Mouse (Mus musculus) cerebellum, postnatal 4 days (tissue): ENCODE results near the gene Sytl1.

ENCODE experiments used
- DNase-seq, 2 experiments: peaks; one replicate each; pipeline ENCODE4 v3.0.0; 2022; ENCODE audit warnings: low spot score in 2 of 2, mixed read lengths in 1 of 2

Gene Sytl1

DNA sequence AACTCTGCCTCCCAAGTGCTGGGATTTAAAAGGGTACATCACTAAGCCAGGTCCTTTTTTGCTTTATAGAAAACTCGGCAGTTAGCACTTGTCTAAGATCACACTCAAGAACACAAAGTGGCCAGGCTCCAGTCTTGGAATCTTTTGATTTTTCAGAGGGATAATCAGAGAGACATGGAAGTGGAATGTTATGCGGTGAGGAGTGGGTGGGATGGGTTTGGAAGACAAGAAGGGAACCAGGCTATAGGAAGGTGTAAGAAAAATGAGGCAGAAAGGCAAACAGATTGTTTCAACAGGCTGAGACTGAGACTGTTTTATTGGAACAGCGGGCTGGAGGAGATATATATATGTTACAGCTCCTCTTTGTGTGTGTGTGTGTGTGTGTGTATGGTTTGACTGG lies 15.6 kb upstream of the Sytl1 start:
- no peak for DNase-seq

DNA sequence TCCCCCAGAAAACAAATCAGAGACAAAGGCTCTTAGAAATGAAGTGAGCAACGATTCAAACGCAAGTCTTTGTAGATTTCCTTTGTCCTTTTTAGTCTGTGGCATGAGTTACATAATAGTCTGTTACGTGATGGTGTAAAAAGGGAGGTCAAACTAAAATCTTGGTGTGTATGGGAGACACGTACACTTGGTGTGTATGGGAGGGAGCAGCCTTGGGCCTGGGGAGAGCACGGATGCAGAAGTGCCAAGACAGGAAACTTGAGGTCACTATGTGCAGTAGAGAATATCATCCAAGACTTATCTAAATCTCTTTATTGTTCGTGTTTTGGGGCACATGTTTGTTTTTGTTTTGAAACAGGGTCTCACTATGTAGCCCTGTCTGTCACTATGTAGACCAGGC lies 15.2 kb upstream of the Sytl1 start:
- no peak for DNase-seq

DNA sequence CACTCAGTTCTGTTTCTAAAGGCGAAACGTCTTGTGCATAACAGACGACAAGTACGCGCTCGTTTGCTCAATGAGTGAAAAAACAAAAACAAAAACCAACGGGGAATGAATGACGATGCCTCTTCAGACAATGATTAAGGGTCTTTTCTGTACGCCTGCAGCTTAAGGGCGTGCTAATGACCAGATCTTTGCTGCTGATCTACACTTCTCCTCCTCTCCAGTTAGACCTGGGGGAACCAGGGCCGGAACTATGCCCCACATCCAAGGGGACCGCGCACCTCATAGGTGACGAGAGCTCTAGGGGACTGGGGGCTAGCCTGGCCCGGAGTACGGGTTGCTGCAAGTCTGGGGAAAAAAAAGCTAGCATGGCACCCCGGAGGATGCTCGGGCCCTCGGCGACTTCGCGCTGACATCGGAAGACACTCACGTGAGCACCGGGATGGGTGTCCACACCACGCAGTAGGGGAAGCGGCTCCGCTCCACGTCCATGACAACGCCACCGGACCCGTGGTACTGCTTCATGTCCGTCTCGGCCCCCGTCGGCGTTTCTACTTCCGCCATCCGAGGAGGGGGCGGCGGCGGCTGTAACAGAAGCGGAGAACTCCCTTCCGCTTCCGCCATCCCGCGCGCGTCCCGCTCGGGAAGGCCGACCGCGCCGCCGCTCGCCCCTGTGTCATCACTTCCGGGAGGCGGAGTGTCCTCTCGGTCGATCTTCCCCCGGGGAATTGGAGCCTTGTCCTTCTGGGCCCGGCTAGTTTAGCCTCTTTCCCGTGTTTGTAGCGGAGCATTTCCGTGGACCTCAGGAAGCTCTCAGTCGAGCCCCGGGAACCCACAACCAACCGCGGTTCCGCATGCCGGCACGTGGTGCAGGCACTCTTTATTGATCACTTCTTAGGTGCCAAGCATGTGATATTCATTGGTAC lies 14.5 kb upstream of the Sytl1 start, which contains the start of gene Tmem222:
Tmem222 (minus strand) TSS at position 689 of the 923 bp plus-strand sequence.
- DNase-seq = peak; percentile 91 to 94

DNA sequence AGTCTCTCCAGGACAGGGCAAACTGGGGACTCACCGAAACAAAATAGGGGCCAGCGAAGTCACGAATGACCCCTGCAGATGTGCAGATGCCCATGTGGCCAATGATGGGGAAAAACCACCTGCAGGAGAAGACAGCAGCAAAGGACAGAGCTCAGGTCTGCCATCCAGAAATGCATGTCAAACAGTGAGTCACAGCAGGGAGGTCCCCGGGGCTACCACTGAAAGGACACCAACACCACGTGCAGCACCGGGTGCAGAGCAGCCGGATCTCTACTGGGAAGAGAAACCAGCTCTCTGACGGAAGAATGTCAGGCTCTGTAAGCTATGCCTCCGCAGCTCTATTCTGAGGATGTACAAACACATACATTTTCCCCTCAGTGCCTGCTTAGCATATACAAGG lies 8.0 kb upstream of the Sytl1 start:
- no peak for DNase-seq

DNA sequence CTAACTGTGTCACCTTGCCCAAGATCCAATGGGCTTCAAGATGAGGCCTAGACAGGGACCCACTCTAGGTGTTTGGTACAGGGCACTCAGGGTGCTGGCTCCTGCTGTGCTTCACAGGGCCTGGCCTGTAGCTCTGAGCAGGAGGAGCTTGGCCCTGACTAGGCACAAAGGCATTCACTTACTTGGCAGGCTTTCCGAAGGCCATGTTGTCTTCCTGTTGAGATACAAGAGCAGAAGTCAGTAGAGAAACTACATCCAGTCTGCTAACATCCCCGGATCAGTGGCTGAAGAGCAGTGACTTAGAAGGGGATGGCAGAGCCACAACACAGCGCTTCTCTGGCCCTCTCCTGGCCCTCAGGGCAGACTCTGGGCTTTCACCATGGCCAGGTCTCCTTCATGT lies 6.7 kb upstream of the Sytl1 start:
- no peak for DNase-seq

DNA sequence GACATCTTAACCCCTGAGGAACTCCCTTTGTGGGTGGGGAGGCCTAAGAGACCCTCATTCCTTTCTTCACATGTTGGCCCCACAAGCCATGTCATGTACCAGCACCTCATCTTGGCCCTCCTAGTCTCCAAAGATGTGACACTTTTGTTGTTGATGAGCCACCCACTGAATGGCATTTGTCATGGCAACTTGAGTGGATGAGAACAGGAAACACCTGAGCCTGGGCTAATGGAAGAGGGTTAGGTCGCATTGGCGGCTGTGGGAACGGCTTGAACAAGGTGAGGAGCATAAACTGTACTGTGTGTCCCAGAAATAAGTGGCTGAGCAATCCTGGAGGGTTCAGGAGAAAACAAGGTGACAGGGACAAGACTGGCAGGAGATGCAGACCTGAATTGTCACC lies 6.0 kb upstream of the Sytl1 start:
- DNase-seq = no peak

DNA sequence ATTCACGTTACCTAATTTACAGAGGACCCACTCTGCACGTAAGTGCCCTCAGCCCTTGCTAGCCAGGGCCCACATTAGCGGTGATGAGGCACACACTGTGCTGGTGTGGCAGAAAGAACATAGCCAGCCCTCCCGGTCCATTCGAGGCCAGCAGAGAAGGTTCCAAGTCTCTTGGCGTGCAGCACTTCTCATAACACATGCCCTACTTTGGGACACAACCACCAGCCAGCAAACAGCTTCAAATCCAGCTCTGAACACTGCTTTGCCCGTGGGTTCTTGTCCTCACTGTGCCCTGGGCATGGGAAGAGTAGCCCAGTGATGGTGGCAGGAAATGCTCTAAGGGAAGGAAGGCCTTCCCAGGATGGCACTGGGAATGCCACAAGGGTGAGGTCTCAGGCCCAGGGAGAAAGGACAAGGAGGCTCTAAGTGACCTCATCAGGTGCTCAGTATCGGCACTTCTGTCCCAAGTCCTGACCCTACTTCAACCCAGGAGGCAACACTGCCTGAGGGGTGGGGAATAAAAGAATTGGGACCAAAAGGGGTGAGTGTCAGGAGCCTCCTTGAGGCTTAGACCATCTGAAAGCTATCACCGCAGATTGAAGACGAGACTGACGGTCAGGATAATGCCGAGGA lies 3.5 kb upstream of the Sytl1 start:
- DNase-seq = no peak

DNA sequence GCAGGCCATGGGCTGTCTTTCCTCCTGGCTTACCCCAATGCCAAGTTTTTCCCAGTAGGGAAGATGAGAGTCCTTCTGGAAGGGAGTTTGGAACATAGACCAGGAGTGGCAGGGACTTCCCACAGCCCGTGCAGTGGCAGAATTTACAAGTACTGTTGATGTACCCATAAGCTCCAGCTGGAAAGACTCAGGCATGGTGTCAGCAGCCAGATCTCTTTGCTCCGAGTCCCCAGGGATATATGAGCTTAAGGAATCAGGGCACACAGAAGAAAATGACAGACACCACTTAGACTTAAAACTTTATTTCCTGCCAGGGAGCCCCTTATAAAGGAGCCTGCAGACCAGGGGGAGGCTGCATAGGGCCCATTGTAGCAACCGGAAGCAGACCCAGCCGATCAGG lies 2.8 kb upstream of the Sytl1 start:
- DNase-seq = no peak

DNA sequence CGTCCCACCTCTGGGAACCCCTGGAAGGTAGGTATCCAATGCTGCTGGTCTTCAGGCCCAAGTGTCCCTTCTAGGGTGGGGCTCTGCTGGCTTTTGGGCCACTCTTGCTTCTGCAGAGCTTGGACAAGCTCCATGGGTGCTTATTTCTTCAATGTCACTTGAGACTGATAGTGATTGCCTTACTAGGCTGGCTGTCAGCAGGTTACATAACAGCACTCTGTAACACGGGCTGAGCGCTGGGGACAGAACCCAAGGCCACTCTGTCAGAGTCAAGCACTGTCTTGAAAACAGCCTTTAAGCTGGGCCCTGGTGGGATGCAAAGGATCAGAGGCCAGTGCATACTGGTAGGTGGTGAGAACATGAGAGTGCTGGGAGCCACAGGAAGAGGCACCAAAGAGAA lies 2.4 kb upstream of the Sytl1 start:
- DNase-seq = no peak

DNA sequence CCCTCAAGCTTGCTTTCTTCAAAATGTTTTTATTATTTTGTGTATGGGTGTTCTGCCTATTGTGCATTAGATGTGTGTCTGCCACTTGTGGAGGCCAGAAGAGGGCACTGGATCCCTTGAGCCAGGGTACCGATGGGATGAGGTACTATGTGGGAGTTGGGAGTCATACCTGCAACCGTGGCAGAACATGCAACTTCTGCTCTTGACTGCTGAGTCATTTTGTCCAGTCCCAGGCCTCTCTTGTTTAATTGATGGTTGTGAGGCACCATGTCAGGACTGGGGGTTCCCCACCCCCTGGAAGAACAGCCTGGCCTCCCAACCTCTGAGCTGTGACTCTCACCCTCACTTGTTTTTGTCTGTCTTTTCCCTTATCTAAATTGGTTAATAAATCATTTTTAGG lies 1.6 kb upstream of the Sytl1 start:
- DNase-seq = no peak

DNA sequence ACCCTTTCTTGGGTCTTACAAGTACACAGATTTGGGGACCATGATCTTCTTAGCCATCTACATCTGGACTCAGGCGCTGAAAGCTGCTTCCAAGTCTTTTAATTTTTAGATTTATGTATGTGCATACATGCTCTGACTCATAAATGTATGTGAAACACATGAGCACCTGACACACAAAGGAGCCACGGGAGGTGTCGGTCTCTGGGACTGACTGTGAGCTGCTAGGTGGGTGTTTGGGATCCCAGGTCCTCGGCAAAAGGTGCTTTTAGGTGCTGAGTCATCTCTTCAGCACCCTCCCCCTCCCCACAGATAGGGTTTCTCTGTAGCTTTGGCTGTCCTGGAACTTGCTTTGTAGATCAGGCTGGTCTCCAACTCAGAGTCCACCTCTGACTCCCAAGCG lies 843 bp upstream of the Sytl1 start:
- no peak for DNase-seq

DNA sequence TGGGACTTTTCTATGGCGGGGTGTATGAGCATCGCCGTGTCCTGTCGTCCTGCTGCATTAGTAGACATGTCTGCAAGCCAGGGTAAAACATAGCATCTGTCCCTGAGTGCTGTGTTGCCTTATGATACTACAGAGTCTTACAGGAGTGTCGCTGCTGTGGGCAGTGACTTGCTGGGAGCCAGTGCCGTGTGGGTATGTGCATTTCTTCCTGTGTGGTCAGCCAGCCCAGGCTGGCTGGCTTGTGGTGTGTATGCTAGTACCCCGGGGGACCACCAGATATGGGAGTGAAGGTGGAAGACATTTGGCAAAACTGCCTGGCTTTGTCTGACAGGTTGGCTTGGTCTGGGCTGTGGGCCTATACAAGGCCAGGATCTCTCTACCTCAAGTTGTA lies 543 bp downstream of the Sytl1 start:
- no peak for DNase-seq

DNA sequence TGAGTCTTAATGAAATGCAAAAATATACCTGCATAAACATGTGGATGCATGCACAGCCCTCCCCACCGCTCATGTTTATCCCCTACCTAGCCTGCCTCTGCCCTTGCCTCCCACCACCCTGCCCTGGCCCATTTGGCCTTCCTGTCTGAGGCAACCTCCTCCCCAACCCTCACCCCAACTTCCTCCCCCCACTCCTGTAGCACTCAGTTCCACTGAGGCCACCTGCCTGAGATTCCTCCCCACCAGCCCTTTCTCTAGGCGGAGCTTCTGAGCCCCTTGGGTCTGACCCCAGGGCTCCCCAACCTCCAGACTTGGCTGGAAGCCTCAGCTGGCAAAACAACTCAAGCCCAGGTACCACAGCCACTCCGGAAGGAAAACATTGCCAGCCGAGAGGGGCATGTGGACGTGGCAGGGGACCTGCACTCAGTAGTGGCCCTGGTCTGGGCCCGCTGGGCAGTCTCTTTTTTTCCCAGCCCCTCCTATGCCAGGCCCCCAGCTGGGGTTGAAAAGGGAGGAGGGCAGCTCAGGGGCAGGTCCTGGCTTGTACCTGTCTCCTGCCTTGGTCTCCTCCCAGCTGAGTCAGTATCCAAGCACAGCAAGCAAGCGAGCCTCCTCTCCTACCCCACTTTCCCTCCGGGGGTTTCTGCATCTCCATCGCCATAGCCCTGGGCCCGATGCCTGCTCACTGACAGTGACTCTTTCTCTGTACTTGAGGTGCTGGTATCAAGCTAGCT lies 1.1 kb downstream of the Sytl1 start:
- DNase-seq = no peak

DNA sequence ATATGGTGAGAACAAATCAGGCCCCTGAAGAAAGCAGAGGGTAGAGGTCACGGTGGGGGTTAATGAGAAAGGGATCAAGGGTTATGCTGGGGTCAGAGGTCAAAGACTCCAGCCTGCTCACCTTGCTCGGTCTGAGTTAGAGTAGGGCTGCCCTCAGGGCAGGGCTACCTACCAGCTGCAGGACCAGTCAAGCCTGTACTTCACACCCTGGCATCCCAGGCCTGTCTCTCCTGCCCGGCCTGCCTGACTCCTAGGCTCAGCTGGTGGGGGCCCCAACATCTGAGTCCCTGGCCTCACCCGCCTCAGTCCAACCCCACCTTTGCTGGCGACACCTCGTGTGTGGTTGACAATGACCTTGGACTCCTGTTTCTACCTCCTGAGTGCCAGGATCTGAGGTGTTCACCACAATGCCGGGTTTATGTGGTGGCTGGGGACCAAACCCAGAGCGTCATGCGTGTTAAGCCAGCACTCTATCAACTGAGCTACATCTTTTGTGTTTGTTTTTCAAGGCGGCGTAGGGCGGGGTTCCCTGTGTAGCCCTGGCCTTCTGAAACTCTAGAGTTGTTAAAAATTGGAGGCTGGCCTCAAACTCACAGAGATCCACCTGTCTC lies 5.0 kb downstream of the Sytl1 start:
- DNase-seq = no peak

DNA sequence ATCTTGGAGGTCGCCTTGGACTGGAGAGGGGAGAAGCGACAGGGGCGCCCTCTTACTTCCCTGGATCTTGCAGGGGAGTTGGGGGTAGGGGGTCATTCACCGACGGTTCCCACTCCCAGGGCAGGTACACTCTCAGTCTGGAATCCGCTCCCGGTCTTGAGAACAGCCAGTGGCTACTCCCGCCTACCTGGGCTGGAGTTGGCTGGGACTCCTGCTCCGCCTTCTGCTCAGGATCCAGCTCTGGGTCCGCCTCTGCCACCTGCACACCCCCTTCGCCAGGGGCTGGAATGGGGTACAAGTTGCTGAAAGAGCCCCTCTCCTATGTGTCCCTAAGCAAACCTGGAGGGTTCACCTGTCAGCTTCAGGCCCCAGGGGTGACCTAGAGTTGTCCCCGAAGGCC lies 5.7 kb downstream of the Sytl1 start:
- no peak for DNase-seq

DNA sequence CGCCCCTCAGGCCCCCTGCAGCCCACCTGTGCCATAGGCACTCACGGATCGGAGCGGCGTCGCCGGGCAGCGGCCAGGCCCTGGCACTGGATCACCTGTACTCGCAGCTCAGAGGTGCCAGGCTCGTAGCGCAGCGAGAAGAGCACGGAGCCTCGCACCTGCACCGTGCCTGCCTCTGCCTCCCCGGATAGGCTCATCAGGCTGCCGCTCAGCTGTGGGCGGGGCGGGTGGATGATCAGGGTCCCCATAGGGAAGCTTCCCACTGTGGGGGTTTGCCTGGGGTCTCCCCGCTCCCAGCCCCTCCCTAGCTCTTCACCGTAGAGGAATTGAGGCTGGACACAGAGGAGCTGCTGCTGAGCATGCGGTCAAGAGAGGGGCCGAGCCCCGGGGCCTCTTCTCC lies 6.1 kb downstream of the Sytl1 start:
- DNase-seq = no peak

DNA sequence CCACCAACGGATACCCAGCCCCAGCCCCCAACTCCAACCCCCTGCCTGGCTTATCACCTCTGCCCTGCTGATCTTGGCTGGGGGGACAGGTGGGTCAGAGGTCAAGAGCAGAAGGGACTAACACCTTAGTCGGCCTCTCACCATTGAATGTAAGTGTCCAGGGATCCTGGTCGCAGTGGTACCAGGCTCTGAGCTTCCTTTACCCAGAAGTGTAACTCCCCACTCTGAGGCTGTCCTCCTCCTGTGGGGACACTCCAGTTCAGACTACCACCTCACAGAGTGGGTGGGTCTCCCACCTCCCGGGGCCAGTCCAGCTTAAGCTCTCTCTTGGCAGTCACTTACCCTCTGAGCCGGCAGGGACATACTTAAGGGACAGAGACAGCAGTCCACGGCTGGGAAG lies 7.5 kb downstream of the Sytl1 start:
- DNase-seq = no peak

DNA sequence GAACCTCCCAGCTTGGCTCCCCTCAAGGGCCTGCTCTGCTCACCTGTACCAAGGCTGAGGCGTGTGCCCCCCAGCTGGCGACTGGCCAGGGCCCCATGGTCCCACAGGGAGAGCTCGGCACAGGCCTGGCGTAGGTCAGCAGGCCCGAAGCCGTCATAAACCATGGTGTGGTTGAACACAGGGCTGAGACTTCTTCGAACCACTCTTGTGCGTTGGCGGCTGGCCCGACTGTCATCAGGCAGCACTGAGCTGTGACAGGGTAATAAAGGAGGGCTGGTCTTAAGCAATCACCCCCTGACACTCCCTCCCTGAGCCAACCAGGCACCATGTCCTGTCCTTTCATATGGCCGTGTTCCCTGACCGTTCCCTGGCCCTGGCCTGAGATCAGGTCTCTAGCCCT lies 9.5 kb downstream of the Sytl1 start:
- DNase-seq = no peak

DNA sequence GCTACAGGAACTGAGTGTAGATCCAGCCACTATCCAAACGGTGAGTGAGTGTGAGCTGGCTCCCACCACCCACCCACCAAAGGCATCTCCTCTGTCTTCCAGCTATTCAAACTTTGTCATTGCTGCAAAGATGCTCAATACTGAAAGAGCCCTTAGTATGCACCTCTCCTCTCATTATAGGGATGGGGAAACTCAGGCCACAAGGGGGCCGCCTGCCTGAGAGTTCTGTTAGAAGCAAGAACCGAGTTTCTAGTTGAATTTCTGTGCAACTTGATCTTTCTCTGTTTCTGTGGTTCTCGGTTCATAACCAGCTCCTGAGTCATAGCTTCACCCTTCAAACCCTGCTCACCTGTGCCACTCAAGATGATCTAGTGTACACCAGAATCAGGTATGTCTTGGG lies 10.8 kb downstream of the Sytl1 start:
- DNase-seq = no peak

DNA sequence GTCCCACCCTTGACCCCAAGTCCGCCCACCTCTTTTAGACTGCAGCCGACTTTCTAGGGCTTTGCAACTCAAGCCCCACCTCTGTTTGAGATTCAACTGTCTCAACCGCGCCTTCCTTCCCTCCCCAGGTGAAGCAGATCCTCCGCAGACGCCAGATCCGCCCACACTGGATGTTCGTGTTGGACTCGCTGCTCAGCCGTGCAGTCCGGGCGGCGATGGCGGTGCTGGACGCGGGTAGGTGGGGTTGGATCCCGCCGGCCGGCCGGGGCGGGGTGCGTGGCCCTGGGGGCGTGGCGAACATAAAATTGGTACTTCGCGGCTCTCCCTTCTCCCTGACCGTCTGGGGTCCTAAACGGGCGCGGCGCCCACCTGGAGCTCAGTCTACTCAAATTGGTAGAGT lies 11.7 kb downstream of the Sytl1 start:
- no peak for DNase-seq

DNA sequence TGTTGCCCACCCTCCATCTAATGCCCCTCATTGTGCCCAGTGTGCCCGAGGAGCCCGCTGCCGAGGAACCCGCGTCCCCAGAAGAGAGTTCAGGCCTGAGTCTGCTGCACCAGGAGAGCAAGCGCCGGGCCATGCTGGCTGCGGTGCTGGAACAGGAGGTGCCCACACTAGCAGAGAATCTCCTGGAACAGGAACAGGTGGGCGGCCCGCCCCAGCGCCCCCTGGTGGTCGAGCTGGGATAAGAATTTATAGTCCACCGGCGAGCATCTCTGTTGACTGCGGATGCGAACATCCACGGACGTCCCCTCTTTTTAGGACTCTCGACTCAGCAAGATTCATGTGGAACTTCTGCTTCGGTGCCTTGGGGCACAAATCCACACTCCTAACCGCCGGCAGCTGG lies 12.3 kb downstream of the Sytl1 start:
- peak; percentile 77 to 88 for DNase-seq

DNA sequence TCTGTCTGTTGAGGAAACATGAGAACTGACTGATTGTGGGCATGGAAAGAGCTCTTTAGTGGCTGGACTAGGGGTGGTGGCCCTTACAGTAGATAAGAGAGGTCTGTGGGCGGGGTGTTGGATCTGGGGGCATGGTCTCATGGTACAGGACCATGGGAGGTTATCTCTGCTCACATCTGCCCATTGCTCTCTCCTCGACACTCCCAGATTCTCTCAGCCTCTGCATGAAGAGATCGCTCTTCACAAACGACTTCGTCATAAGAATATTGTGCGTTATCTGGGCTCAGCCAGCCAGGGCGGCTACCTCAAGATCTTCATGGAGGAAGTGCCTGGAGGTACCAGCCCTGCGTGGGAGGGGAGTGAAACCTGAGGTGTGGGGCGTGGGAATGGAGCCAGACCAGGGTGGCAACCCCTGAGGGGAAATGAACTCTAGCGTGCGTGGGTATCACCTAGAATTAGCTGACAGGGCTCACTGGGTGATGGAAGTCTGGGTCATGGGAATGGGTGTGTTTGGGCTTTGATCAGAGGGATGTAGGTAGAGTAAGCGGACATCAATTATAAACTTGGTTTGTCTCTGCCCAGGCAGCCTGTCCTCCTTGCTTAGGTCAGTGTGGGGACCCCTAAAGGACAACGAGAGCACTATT lies 15.0 kb downstream of the Sytl1 start:
- DNase-seq = no peak
